Mouse (Mus musculus): ENCODE measurements at regions not wholly inside any gene's neighbourhood (a gene's known extent, or its start where the extent isn't known, plus 50 kb on each side); places are given as distances from the start of the nearest gene placed in this dataset.

- no peak for DNase-seq
- Histone ChIP-seq H3K27me3 (ENCODE audit: insufficient read depth, low read length) (no peaks in the 10 kb centered on the region), H3K4me1 (ENCODE audit: insufficient read depth) (no peaks in the 10 kb centered on the region), H3K4me3 (ENCODE audit: low read depth, low read length) (no peak overlapping the region), H3K9ac (no peak overlapping the region), H3K9me3 (ENCODE audit: low read depth, low read length) (no peaks in the 10 kb centered on the region), H3K27ac (ENCODE audit: low read depth) (no peak overlapping the region), H3K4me2 (no peak overlapping the region), H3K36me3 (ENCODE audit: insufficient read depth) (no peaks in the 10 kb centered on the region)
- WGBS, result 71% methylated on average over 3 of the region's 3 CpGs
- ATAC-seq (ENCODE audit: insufficient read depth), result no peak
- no peak for TF ChIP-seq CTCF (IDR thresholded peaks at IDR 0.05; ENCODE audit: low read depth)
Observed at GRCm38 (mm10) chr2:131664575-131664974, 102.5 kb upstream of the Adra1d start.

DNA sequence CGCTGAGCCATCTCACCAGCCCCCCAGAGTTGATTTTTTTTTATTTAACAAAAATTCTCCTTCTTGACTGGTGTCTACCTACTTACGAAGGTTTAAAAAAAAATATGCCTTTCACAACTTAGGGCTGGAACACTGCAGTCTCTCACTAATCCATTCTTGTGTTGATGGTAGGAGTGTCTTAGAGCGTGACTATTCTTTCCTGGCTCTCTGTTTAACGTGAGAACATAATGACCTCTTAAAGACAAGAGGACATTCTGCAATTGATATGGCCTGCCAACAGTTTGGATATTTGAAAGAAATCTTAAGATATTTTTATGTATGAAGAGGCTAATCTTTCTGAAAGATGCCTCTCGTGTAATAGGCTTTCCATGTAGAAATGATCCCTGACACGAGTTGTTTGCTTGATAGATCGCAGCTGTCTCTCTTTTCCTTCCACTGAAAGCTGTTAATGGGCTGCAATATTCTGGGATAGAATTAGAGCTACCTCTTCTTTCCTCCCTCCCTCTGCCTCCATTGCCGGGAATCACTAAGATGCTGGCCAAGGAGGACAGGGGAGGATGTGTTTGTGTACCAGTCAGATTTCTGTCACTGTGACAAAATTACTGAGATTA lies 101.2 kb upstream of the Adra1d start:
- peak; percentile 77 for DNase-seq
- no peak for TF ChIP-seq CTCF (IDR thresholded peaks at IDR 0.05; ENCODE audit: low read depth)
- Histone ChIP-seq H3K9ac (no peak overlapping the region), H3K27ac (ENCODE audit: low read depth) (no peak overlapping the region), H3K4me3 (ENCODE audit: low read depth, low read length) (no peak overlapping the region), H3K27me3 (ENCODE audit: insufficient read depth, low read length) (no peaks in the 10 kb centered on the region), H3K36me3 (ENCODE audit: insufficient read depth) (no peaks in the 10 kb centered on the region), H3K4me1 (ENCODE audit: insufficient read depth) (no peaks in the 10 kb centered on the region), H3K4me2 (no peak overlapping the region), H3K9me3 (ENCODE audit: low read depth, low read length) (no peaks in the 10 kb centered on the region)
- 44% methylated on average over 8 of the region's 8 CpGs for WGBS
- peak; percentile 49; the same call in 1 of the 2 replicates for ATAC-seq (ENCODE audit: insufficient read depth)

DNA sequence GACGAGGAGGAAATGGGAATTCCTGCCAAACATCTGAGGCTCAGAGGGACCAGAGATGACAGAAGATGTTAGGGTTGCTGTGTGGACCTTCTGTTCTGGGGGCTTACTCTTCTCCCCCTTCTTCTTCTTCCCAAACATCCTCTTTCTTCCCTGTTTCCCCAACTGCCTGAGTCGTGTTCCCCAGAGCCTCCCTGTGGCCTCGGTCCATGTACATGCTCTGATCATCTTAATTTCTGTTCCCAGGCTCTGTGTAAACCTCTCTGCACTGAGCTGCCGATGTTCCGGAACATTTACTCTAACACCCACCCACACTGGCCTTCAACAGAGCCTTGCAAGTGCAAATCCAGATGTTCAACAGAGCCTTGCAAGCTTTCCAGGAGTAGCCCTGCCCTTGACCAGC lies 90.1 kb upstream of the Adra1d start:
- TF ChIP-seq CTCF (IDR thresholded peaks at IDR 0.05; ENCODE audit: low read depth), result no peak
- WGBS, result 44% methylated on average over 5 of the region's 5 CpGs
- Histone ChIP-seq H3K4me1 (ENCODE audit: insufficient read depth) (peaks cover 3% of the 10 kb centered on the region; the same call in 1 of the 2 replicates), H3K36me3 (ENCODE audit: insufficient read depth) (no peaks in the 10 kb centered on the region), H3K27ac (ENCODE audit: low read depth) (no peak overlapping the region), H3K27me3 (ENCODE audit: insufficient read depth, low read length) (no peaks in the 10 kb centered on the region), H3K4me3 (ENCODE audit: low read depth, low read length) (no peak overlapping the region), H3K9ac (no peak overlapping the region), H3K9me3 (ENCODE audit: low read depth, low read length) (no peaks in the 10 kb centered on the region), H3K4me2 (no peak overlapping the region)
- peak; percentile 42 for DNase-seq
- no peak for ATAC-seq (ENCODE audit: insufficient read depth)

- Histone ChIP-seq H3K27me3 (ENCODE audit: insufficient read depth, low read length) (no peaks in the 10 kb centered on the region), H3K36me3 (ENCODE audit: insufficient read depth) (no peaks in the 10 kb centered on the region), H3K4me3 (ENCODE audit: low read depth, low read length) (no peak overlapping the region), H3K9me3 (ENCODE audit: low read depth, low read length) (no peaks in the 10 kb centered on the region), H3K9ac (no peak overlapping the region), H3K4me2 (no peak overlapping the region), H3K27ac (ENCODE audit: low read depth) (no peak overlapping the region), H3K4me1 (ENCODE audit: insufficient read depth) (peaks cover 3% of the 10 kb centered on the region; the same call in 1 of the 2 replicates)
- DNase-seq (no peak), ATAC-seq (ENCODE audit: insufficient read depth) (no peak)
- 60% methylated on average over 9 of the region's 9 CpGs for WGBS
- no peak for TF ChIP-seq CTCF (IDR thresholded peaks at IDR 0.05; ENCODE audit: low read depth)
Observed at GRCm38 (mm10) chr2:131650611-131651153, 88.6 kb upstream of the Adra1d start.

DNA sequence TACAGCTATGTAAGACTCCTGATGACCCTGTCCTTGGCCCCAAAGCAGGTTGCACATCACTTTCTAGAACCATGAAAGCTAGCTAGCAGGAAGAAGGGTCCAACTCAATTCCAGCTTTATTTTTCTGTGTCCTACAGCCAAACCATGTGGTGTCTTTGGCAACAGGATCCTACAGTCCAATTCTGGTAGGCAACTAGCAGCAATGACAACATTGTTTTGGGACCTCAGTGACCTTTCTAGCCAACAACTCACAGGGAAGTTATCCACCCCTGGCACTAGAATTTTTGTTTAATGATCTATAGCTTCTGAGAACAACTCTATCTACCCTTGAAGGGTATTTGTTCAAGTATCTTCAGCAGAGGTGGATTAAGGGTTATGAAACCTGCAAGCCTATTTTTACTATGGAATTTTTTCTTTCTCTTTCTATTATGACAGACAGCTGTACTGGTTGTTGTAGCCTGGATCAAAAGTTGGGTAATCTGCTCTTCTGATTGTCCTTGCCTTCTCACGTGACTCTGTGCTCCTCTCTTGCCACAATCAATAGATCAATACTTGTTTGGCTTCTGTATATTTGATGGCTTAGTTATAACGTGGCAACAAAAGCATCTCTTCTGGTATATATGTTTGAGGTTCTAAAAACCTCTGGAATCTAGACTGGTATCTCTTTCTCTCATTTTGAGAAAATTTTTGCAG lies 82.2 kb upstream of the Adra1d start:
- TF ChIP-seq CTCF (IDR thresholded peaks at IDR 0.05; ENCODE audit: low read depth), result no peak
- Histone ChIP-seq H3K9me3 (ENCODE audit: low read depth, low read length) (no peaks in the 10 kb centered on the region), H3K4me2 (no peak overlapping the region), H3K4me3 (ENCODE audit: low read depth, low read length) (no peak overlapping the region), H3K27me3 (ENCODE audit: insufficient read depth, low read length) (no peaks in the 10 kb centered on the region), H3K36me3 (ENCODE audit: insufficient read depth) (no peaks in the 10 kb centered on the region), H3K27ac (ENCODE audit: low read depth) (no peak overlapping the region), H3K4me1 (ENCODE audit: insufficient read depth) (no peaks in the 10 kb centered on the region), H3K9ac (no peak overlapping the region)
- ATAC-seq (ENCODE audit: insufficient read depth) (no peak), DNase-seq (no peak)
- 63% methylated on average over 2 of the region's 2 CpGs for WGBS

- H3K9ac ChIP-seq, result no peak overlapping the region
- DNase-seq (no peak), ATAC-seq (ENCODE audit: insufficient read depth) (no peak)
- H3K4me1 ChIP-seq (ENCODE audit: insufficient read depth), result no peaks in the 10 kb centered on the region
- no peak overlapping the region for H3K27ac ChIP-seq (ENCODE audit: low read depth)
- WGBS, result 92% methylated on average over 3 of the region's 3 CpGs
- H3K27me3 ChIP-seq (ENCODE audit: insufficient read depth, low read length), result no peaks in the 10 kb centered on the region
- no peak overlapping the region for H3K4me3 ChIP-seq (ENCODE audit: low read depth, low read length)
- H3K4me2 ChIP-seq, result no peak overlapping the region
- no peaks in the 10 kb centered on the region for H3K9me3 ChIP-seq (ENCODE audit: low read depth, low read length)
- TF ChIP-seq CTCF (IDR thresholded peaks at IDR 0.05; ENCODE audit: low read depth), result no peak
- H3K36me3 ChIP-seq (ENCODE audit: insufficient read depth), result no peaks in the 10 kb centered on the region
Observed at GRCm38 (mm10) chr2:131642456-131642855, 80.4 kb upstream of the Adra1d start.

DNA sequence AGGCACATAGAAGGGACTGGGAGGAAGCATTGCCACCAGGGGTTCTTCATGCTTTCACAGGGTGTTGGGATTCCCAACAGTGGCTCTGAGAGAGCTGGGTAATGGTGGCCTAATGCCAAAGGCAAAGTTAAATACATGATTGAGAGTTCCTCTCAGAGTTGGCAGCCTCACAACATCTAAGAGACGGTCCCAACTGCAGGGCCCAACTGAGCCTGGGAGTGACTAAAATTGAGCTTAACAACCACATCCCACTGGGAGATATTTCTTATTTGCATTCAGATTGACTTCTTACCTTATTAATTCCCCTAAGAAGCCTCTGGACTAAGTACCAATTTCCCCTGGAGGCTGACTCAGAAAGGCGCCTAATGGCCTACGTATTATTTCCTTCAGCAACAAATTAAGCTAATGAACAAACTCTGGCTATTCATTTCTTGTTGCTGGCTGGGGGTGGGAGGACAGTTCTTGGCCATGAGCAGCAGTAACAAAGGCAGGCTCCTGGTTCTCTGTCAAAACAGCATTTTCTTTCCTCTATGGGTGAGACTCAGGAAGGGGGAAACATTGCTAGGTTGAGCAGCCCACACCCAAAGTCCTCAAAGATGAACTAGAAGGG lies 77.0 kb upstream of the Adra1d start:
- DNase-seq (peak; percentile 15), ATAC-seq (ENCODE audit: insufficient read depth) (no peak)
- Histone ChIP-seq H3K9ac (no peak overlapping the region), H3K27me3 (ENCODE audit: insufficient read depth, low read length) (no peaks in the 10 kb centered on the region), H3K4me2 (no peak overlapping the region), H3K36me3 (ENCODE audit: insufficient read depth) (no peaks in the 10 kb centered on the region), H3K4me3 (ENCODE audit: low read depth, low read length) (no peak overlapping the region), H3K27ac (ENCODE audit: low read depth) (no peak overlapping the region), H3K9me3 (ENCODE audit: low read depth, low read length) (no peaks in the 10 kb centered on the region), H3K4me1 (ENCODE audit: insufficient read depth) (no peaks in the 10 kb centered on the region)
- TF ChIP-seq CTCF (IDR thresholded peaks at IDR 0.05; ENCODE audit: low read depth), result no peak
- 76% methylated on average over 3 of the region's 3 CpGs for WGBS

Measured in lung, embryonic 14.5 days (tissue).